Mouse (Mus musculus) lung, adult 2 months (tissue): ENCODE results near the gene Dock1.

Source experiments
- CTCF ChIP-seq: fragments of 200-500 bp; IDR thresholded peaks from 2 replicates; pipeline ENCODE4 v1.5.1; 2011; ENCODE audit warnings: mild to moderate bottlenecking, low read length, control low read depth; ENCODE audit not compliant: insufficient read depth
- POLR2A ChIP-seq: fragments of 200-500 bp; IDR thresholded peaks from 2 replicates; pipeline ENCODE4 v1.6.1; 2011; ENCODE audit warnings: low read depth, mild to moderate bottlenecking, control low read depth, low read length, borderline replicate concordance; ENCODE audit errors: extremely low read depth

GRCm38 (mm10) chr7:134931886-134932285, 261.4 kb downstream of the Dock1 start:
- TF ChIP-seq CTCF (no peak), POLR2A (no peak)
